Mouse (Mus musculus): ENCODE results near the gene Rfxap.

Rfxap gene

GRCm38 (mm10) chr3:54807666-54808217 lies at the start of gene Rfxap:
Gene Rfxap, minus strand, starts transcription at chr3:54807791.
- DNase-seq (ENCODE audit: low spot score in 2 of 2) = peak; percentile 92 to 93

GRCm38 (mm10) chr3:54835421-54835820 lies 27.8 kb upstream of the Rfxap start:
- DNase-seq (ENCODE audit: low spot score in 2 of 2) = no peak

- no peak for DNase-seq (ENCODE audit: low spot score in 2 of 2)
Observed at GRCm38 (mm10) chr3:54832491-54832890, 24.9 kb upstream of the Rfxap start.

GRCm38 (mm10) chr3:54822526-54822925 lies 14.9 kb upstream of the Rfxap start:
- DNase-seq (ENCODE audit: low spot score in 2 of 2) = no peak

GRCm38 (mm10) chr3:54815292-54815691 lies 7.7 kb upstream of the Rfxap start:
- peak; percentile 6 to 16 for DNase-seq (ENCODE audit: low spot score in 2 of 2)

- DNase-seq (ENCODE audit: low spot score in 2 of 2) = no peak
Observed at GRCm38 (mm10) chr3:54814622-54815021, 7.0 kb upstream of the Rfxap start.

- no peak for DNase-seq (ENCODE audit: low spot score in 2 of 2)
Observed at GRCm38 (mm10) chr3:54813418-54813988, 5.9 kb upstream of the Rfxap start.

GRCm38 (mm10) chr3:54811616-54812015 lies 4.0 kb upstream of the Rfxap start:
- no peak for DNase-seq (ENCODE audit: low spot score in 2 of 2)

- DNase-seq (ENCODE audit: low spot score in 2 of 2) = no peak
Observed at GRCm38 (mm10) chr3:54809111-54809510, 1.5 kb upstream of the Rfxap start.

GRCm38 (mm10) chr3:54807061-54807661 lies 430 bp downstream of the Rfxap start:
- peak in 1 of 2 experiments; percentile 6 for DNase-seq (ENCODE audit: low spot score in 2 of 2)

GRCm38 (mm10) chr3:54803713-54804112 lies 3.9 kb downstream of the Rfxap start:
- no peak for DNase-seq (ENCODE audit: low spot score in 2 of 2)

GRCm38 (mm10) chr3:54797211-54797610 lies 10.4 kb downstream of the Rfxap start:
- peak; percentile 19 to 25 for DNase-seq (ENCODE audit: low spot score in 2 of 2)

GRCm38 (mm10) chr3:54795806-54796205 lies 11.8 kb downstream of the Rfxap start:
- DNase-seq (ENCODE audit: low spot score in 2 of 2) = no peak

GRCm38 (mm10) chr3:54795379-54795778 lies 12.2 kb downstream of the Rfxap start:
- DNase-seq (ENCODE audit: low spot score in 2 of 2) = no peak

- no peak for DNase-seq (ENCODE audit: low spot score in 2 of 2)
Observed at GRCm38 (mm10) chr3:54793762-54794161, 13.8 kb downstream of the Rfxap start.

GRCm38 (mm10) chr3:54791822-54792677 lies 15.5 kb downstream of the Rfxap start:
- DNase-seq (ENCODE audit: low spot score in 2 of 2) = no peak

GRCm38 (mm10) chr3:54790601-54791000 lies 17.0 kb downstream of the Rfxap start:
- no peak for DNase-seq (ENCODE audit: low spot score in 2 of 2)

GRCm38 (mm10) chr3:54775989-54776631 lies 31.5 kb downstream of the Rfxap start:
- no peak for DNase-seq (ENCODE audit: low spot score in 2 of 2)

- DNase-seq (ENCODE audit: low spot score in 2 of 2) = no peak
Observed at GRCm38 (mm10) chr3:54773613-54774012, 34.0 kb downstream of the Rfxap start.

GRCm38 (mm10) chr3:54769349-54770275 lies 38.0 kb downstream of the Rfxap start:
- DNase-seq (ENCODE audit: low spot score in 2 of 2) = no peak

GRCm38 (mm10) chr3:54768592-54768991 lies 39.0 kb downstream of the Rfxap start:
- no peak for DNase-seq (ENCODE audit: low spot score in 2 of 2)
